Mouse (Mus musculus) thymus, postnatal 4 days (tissue): ENCODE data around the gene Hist1h4c.
"Not testable (repeated sequence)": the region's sequence is repeated elsewhere in the genome, so short reads cannot be mapped to it uniquely, and the experiment has no call there.

Experiments used
- DNase-seq: peaks from one replicate; pipeline ENCODE4 v3.0.0; 2021

The Hist1h4c gene

DNA sequence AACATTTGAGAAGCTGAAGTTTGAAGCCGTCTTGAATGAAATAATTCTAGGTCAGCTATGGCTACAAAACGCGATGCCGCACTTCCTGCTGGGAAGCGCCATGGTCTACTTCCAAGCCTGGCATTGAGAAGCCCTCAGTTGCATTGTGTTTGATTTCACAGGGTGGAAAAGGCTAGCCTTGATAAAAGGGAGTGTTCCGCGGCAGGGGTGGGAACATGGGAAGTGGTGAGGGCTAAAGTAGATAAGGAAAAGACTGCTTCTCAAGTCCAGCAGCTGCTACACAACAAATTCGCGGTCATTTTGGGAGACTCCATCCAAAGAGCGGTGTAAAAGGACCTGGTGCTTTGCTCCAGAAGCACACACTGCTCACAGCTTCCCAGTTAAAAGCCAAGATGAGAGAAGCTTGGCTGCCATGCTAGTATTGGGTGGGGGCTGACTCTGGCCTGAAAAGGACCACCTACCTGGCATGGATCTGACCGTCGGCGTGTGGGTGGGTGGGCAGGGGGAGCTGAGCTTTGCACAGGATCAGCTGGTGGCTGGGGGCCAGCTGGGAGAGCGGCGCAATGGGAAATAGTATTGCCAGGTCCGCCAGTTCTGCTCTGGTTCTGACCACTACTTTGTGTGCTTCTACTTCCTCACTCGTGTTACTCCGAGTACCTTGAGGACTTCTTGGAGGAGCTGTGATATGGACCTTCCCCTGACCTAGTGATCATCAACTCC is 30.4 kb upstream of the Hist1h4c start:
- DNase-seq, result no peak

GRCm38 (mm10) chr13:23725213-23725612 is 27.0 kb upstream of the Hist1h4c start:
- no peak for DNase-seq

DNA sequence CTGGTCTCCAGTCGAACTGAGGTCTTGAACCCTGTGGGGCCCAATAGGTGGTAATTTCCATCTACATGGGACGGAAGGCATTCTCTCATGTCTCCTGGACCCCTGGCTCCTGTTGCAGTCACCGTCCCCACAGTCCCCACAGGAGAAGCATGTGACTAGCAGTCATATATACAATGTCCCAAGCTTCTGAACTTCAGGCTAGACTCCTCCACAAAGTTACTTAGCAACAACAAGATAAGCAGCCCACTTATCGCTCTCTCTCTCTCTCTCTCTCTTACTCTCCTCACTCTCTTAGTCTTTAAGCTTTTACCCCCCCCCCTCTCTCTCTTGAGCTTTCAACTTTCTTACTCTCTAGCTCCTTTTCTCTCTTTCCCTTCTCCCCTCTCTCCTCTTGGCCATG is 26.0 kb upstream of the Hist1h4c start:
- DNase-seq, result no peak

DNA sequence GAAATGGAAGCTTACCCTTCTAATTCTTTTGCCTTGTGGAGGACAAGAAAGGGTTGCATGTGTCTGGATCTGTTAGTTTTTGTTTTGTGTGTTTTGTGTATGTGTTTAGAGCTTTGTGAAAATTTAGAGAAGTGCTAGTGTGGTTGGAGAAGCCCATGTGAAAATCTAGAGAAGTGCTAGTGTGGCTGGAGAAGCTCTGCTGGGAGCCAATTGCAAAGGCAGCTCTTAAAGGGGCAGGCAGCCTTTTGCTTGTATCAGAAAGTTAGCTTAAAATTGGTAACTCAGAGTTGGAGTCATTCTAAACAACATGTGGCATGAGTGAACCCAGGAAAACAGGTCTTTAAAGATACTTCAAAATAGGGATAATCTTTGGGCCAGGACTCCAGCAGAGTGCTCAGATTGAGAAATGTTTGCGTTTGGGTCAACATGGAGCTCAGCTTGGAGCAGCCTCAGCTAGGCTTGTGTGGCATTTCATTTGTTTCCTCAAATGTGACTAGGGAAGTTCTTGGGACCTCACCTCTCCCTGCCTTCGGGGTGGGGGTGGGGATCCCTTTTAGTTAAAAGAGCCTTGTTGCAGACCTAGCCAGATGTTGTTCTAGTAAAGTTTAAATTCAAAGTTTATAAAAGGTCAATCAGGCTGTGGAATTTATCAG is 19.5 kb upstream of the Hist1h4c start:
- DNase-seq, result not testable (repeated sequence)

GRCm38 (mm10) chr13:23717176-23717575 is 18.9 kb upstream of the Hist1h4c start:
- DNase-seq, result no peak

GRCm38 (mm10) chr13:23716261-23717042 is 18.2 kb upstream of the Hist1h4c start:
- DNase-seq, result no peak

- DNase-seq, result peak; percentile 74
These were observed 12.3 kb upstream of the Hist1h4c start, which contains the start of gene Hfe for GRCm38 (mm10) chr13:23710374-23711089. Gene Hfe, minus strand, starts transcription at chr13:23710854.

GRCm38 (mm10) chr13:23709714-23710373 is 11.6 kb upstream of the Hist1h4c start:
- no peak for DNase-seq

- no peak for DNase-seq
These were observed 10.4 kb upstream of the Hist1h4c start for GRCm38 (mm10) chr13:23708654-23709053.

DNA sequence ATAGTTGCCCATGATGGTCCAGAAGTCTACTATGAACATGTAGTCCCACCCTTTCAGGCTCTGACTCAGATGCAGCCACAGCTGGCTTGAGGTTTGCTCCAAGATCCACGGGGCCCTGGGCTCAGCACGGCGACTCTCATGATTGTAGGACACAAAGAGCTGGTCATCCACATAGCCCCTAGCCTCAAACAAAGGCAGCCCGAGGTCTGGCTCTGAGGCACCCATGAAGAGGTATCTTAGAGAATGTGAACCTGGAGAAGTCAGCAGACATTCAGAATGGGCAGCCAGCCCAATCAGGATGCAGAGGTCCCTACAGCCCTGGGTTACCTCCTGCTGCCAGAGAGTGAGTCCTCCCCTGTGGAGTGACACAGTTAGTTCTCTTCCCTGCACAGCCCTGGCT is 9.8 kb upstream of the Hist1h4c start:
- DNase-seq, result no peak

DNA sequence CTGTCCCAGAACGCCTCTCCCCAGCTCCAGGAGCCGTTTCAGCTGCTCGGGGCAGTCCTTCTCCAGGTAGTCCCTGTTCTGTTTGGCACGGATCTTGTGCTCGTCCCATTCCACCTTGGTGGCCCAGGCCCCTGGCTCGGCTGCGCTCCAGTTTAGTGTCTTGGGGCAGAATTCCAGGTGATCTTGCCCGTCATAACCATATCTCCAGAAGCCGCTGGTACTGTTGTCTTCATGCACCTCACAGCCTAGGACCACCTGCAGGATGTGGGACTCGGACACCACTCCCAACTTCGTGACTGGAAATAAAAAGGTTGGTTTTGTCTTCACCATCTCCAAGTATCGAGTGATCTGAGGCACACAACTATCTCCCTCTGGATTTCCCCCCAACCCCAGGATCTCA is 8.5 kb upstream of the Hist1h4c start:
- no peak for DNase-seq

- no peak for DNase-seq
These were observed 7.6 kb upstream of the Hist1h4c start for GRCm38 (mm10) chr13:23705751-23706356.

DNA sequence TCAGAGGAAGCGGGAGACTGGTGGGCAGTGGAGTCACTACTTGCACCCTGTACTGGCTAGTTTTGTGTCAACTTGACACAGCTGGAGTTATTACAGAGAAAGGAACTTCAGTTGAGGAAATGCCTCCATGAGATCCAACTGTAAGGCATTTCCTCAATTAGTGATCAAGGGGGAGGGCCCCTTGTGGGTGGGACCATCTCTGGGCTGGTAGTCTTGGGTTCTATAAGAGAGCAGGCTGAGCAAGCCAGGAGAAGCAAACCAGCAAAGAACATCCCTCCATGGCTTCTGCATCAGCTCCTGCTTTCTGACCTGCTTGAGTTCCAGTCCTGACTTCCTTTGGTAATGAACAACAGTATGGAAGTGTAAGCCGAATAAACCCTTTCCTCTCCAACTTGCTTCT is 4.5 kb upstream of the Hist1h4c start:
- not testable (repeated sequence) for DNase-seq

DNA sequence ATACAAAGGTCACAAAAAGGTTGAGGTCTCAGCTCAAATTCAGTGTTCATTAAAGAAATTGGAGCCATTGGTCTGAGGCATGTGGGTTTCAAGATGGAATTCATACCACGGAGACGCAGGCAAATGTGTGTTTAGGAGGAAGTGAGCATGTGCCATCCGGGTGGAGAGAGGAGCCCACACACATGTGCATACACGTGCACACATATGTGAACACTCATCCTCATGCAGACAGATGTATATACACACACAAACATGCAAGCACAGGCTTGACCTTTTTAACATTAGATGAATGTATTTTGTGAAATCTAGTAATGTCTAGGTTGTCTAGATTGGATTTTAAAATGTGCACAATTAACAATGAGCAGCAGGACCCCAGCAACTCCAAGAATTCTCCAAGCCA is 4.0 kb upstream of the Hist1h4c start:
- no peak for DNase-seq

GRCm38 (mm10) chr13:23700786-23701520 is 2.7 kb upstream of the Hist1h4c start:
- peak; percentile 77 for DNase-seq

- DNase-seq, result no peak
These were observed 1.5 kb upstream of the Hist1h4c start for GRCm38 (mm10) chr13:23699767-23700166.

- no peak for DNase-seq
These were observed 742 bp upstream of the Hist1h4c start for GRCm38 (mm10) chr13:23698996-23699395.

DNA sequence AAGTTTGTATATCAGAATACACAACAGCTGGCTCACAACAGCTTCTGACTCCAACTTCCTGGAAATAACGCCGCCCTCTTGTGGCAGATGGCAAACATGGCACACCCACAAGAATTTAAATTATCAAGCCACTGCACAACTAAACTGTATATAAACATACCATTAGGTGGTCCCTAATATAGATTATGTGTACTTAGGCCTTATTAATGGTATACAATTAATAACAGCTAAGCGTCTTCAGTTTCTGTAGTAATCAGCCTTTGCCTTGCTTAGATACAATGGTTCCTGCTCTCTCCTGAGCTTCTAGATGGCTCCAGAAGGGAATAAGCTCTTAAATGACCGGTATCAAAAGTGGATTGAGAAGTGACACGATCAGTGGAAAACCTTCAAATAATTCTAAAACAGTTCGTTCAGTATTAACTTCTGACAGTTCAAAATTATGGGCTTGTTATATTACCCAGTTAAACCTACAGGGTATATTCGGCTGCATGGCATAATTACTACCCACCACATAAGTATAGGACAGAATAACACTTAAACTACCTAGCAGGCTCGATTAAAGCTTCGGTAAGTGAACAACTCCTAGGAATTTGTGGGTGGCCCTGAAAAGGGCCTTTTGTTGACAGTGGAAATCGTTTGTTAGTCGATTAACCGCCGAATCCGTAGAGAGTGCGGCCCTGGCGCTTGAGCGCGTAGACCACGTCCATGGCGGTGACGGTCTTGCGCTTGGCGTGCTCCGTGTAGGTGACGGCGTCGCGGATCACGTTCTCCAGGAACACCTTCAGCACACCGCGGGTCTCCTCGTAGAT is 559 bp downstream of the Hist1h4c start:
- peak; percentile 82 for DNase-seq

- DNase-seq, result peak; percentile 37
These were observed 2.2 kb downstream of the Hist1h4c start for GRCm38 (mm10) chr13:23696061-23696474.

- DNase-seq, result peak; percentile 42
These were observed 2.7 kb downstream of the Hist1h4c start, which contains the start of gene Hist1h1t for GRCm38 (mm10) chr13:23695514-23695913. Gene Hist1h1t, plus strand, starts transcription at chr13:23695814.
